Mouse (Mus musculus): Measurements from ENCODE around the gene Prok2. TPM values are rescaled to one million over a fixed set of nuclear protein-coding genes. Genes with fewer than 3 reads are reported as not detected.

Gene Prok2
- total and polyA plus RNA-seq, 3 experiments: 0.21 TPM; not detected in 2

GRCm38 (mm10) chr6:99665457-99666317 is 60.5 kb downstream of the Prok2 start (continued):
- TF ChIP-seq JUN (IDR thresholded peaks at IDR 0.05; ENCODE audit: insufficient read depth, low read depth, low read length): peak; percentile 91

DNA sequence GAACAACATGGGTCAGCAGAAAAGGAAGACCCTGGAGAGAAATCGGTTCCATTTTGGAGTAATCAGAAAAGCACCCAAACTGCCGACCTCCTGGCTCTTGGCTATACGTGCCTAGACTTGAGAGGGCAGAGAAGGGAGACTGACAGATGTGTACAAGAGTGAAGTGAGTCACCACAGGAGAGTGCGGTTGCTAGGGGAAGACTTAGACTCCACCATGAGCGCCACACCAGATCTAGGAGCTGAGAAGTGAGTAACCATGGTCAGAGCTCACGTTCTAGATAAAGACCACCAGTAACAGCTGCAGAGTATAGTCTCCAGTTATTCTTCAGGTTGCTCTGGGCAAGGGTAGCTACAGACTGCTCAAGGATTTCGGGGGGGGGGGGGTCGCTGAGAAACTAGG is 63.0 kb downstream of the Prok2 start:
- no peak overlapping the region for H3K4me3 ChIP-seq (replicated peaks in 1 of 3; ENCODE audit: low read depth in 2 of 3, low read length in 2 of 3, poor library complexity in 1 of 3)
- H3K9me3 ChIP-seq (replicated peaks; ENCODE audit: low read length): no peaks in the 10 kb centered on the region
- peaks cover 0 to 34% of the 10 kb centered on the region in 2 experiments for H3K36me3 ChIP-seq (replicated peaks in 1 of 2; ENCODE audit: control insufficient read depth in 1 of 2, insufficient read depth in 1 of 2, low read length in 1 of 2)
- TF ChIP-seq ELF1 (IDR thresholded peaks at IDR 0.05; ENCODE audit: low read depth, low read length) (peak; percentile 12; the same call in 1 of the 2 replicates), BHLHE40 (IDR thresholded peaks at IDR 0.05; ENCODE audit: low read depth, low read length) (peak; percentile 63), CHD2 (IDR thresholded peaks at IDR 0.05; ENCODE audit: low read length) (no peak), NRF1 (IDR thresholded peaks at IDR 0.05; ENCODE audit: low read depth, low read length) (0 out of 2 replicates have a peak, but pooled peaks have one; percentile 10), CHD1 (IDR thresholded peaks at IDR 0.05; ENCODE audit: low read depth, low read length) (0 out of 2 replicates have a peak, but pooled peaks have one; percentile 43), JUND (conservative IDR thresholded peaks at IDR 0.05; ENCODE audit: low read depth, low read length) (0 out of 2 replicates have a peak, but pooled peaks have one; percentile 25), IRF4 (IDR thresholded peaks at IDR 0.05; ENCODE audit: low read depth, low read length) (peak; percentile 70), MYC (IDR thresholded peaks at IDR 0.05; ENCODE audit: low read depth, low read length) (0 out of 2 replicates have a peak, but pooled peaks have one; percentile 8), MAZ (IDR thresholded peaks at IDR 0.05; ENCODE audit: low read depth, low read length) (no peak), TCF12 (IDR thresholded peaks at IDR 0.05; ENCODE audit: low read depth, low read length) (peak; percentile 45; the same call in 1 of the 2 replicates), JUN (IDR thresholded peaks at IDR 0.05; ENCODE audit: insufficient read depth, low read depth, low read length) (peak; percentile 4; the same call in 1 of the 2 replicates)
- dilution Hi-C loops (cut with MboI; ENCODE audit: extremely low pct_ligation_motif_present, extremely low pct_unique_long_range_greater_than_20kb, low sequenced_read_pairs) (no loop called here), in situ Hi-C loops (cut with MboI; ENCODE audit: low pct_ligation_motif_present, low pct_unique_long_range_greater_than_20kb, low sequenced_read_pairs) (loop anchor here (25.0 kb wide), 1 partner anchor 124 kb away; no protein-coding TSS in a partner anchor)
- peaks cover 24 to 42% of the 10 kb centered on the region in 2 experiments for H3K4me1 ChIP-seq (ENCODE audit: control insufficient read depth in 1 of 2, insufficient read depth in 2 of 2)
- peak; percentile 39 for DNase-seq (ENCODE audit: extremely low read depth)
- H3K79me2 ChIP-seq (replicated peaks; ENCODE audit: control insufficient read depth, extremely low read depth, insufficient read depth, poor library complexity, severe bottlenecking): peaks cover 10% of the 10 kb centered on the region; the same call in 1 of the 2 replicates
- H3K4me2 ChIP-seq (ENCODE audit: insufficient read depth, low read depth, poor library complexity, severe bottlenecking): peak overlapping the region; percentile 29
- peaks cover 2% of the 10 kb centered on the region for H3K27me3 ChIP-seq (replicated peaks)
- H3K9ac ChIP-seq (ENCODE audit: insufficient read depth, low read depth): no peak overlapping the region; the same call in 1 of the 2 replicates
- no peak overlapping the region for H3K27ac ChIP-seq (ENCODE audit: insufficient read depth, low read depth)

Other genes starting within 250 kb of the Prok2 start
- gene Foxp1, start 203.7 kb downstream of the Prok2 start, total RNA-seq (2012; rRNA removed): 75.1 and 105 TPM in 2 replicates
- 59.5 and 66.5 TPM in 2 replicates for gene Foxp1, start 203.7 kb downstream of the Prok2 start, total RNA-seq (2014; rRNA removed)
- gene Foxp1, start 203.7 kb downstream of the Prok2 start, polyA plus RNA-seq (2012; ENCODE audit: insufficient read length, low read depth): 75.6 and 87.4 TPM in 2 replicates
- gene Eif4e3, start 59.6 kb downstream of the Prok2 start, total RNA-seq (2012; rRNA removed): 6.4 and 9.8 TPM in 2 replicates
- gene Eif4e3, start 59.6 kb downstream of the Prok2 start, total RNA-seq (2014; rRNA removed): 10.1 and 11.8 TPM in 2 replicates
- gene Eif4e3, start 59.6 kb downstream of the Prok2 start, polyA plus RNA-seq (2012; ENCODE audit: insufficient read length, low read depth): 16.2 and 16.3 TPM in 2 replicates
- 0.29 and 0.59 TPM in 2 replicates for gene Gm20696, start 59.6 kb downstream of the Prok2 start, total RNA-seq (2012; rRNA removed)
- not detected in 2 replicates for gene Gm20696, start 59.6 kb downstream of the Prok2 start, total RNA-seq (2014; rRNA removed)
- gene Gm20696, start 59.6 kb downstream of the Prok2 start, polyA plus RNA-seq (2012; ENCODE audit: insufficient read length, low read depth): not detected in 2 replicates
- not detected in 2 replicates for gene Gpr27, start 33.7 kb downstream of the Prok2 start, total RNA-seq (2012; rRNA removed)
- gene Gpr27, start 33.7 kb downstream of the Prok2 start, total RNA-seq (2014; rRNA removed): not detected in 2 replicates
- gene Gpr27, start 33.7 kb downstream of the Prok2 start, polyA plus RNA-seq (2012; ENCODE audit: insufficient read length, low read depth): not detected in 2 replicates